Mouse (Mus musculus): ENCODE data around the gene Slc41a3.

GRCm38 (mm10) chr6:90607196-90607595 is 2.7 kb downstream of the Slc41a3 start:
- TF ChIP-seq CTCF (IDR thresholded peaks at IDR 0.05), result peak; percentile 91
- TF ChIP-seq EP300 (IDR thresholded peaks at IDR 0.05), result no peak

Measured in lung, postnatal 0 days (tissue).